Mouse (Mus musculus) embryonic facial prominence, embryonic 13.5 days (tissue): ENCODE results near the gene Dppa3. TPM values are rescaled to one million over a fixed set of nuclear protein-coding genes. Genes with fewer than 3 reads are reported as not detected.

ENCODE experiments used
- ATAC-seq: fragments of 200-750 bp; cut with Nextera tagmentation; 2 replicates; pipeline ENCODE4 v1.8.0; 2017; ENCODE audit warnings: low read depth; ENCODE audit not compliant: insufficient number of reproducible peaks, insufficient read depth, low FRiP score, low TSS enrichment
- H3K27ac ChIP-seq: fragments of 300-500 bp; sonication (generic); 2 replicates; pipeline ENCODE4 v1.5.1; 2015; ENCODE audit warnings: moderate library complexity, mild to moderate bottlenecking, inconsistent platforms
- H3K27me3 ChIP-seq: fragments of 300-500 bp; sonication (generic); 2 replicates; pipeline ENCODE4 v1.6.1; 2015; ENCODE audit warnings: mild to moderate bottlenecking, inconsistent platforms
- H3K36me3 ChIP-seq: fragments of 300-500 bp; sonication (generic); 2 replicates; pipeline ENCODE4 v1.6.1; 2015; ENCODE audit warnings: mild to moderate bottlenecking, inconsistent platforms
- H3K4me1 ChIP-seq: fragments of 300-500 bp; sonication (generic); 2 replicates; pipeline ENCODE4 v1.6.1; 2015; ENCODE audit warnings: inconsistent platforms
- H3K4me2 ChIP-seq: fragments of 300-500 bp; sonication (generic); 2 replicates; pipeline ENCODE4 v1.6.1; 2015; ENCODE audit warnings: moderate library complexity, mild to moderate bottlenecking, inconsistent platforms
- H3K4me3 ChIP-seq: fragments of 300-500 bp; sonication (generic); 2 replicates; pipeline ENCODE4 v1.5.1; 2015; ENCODE audit warnings: mild to moderate bottlenecking, inconsistent platforms
- H3K9ac ChIP-seq: fragments of 300-500 bp; sonication (generic); 2 replicates; pipeline ENCODE4 v1.6.1; 2015; ENCODE audit warnings: mild to moderate bottlenecking, inconsistent platforms
- H3K9me3 ChIP-seq: fragments of 300-500 bp; sonication (generic); 2 replicates; pipeline ENCODE4 v1.6.1; 2016; ENCODE audit warnings: inconsistent platforms
- WGBS: fragments of 180-500 bp; shearing (Covaris S2); methylation state at CpG from one replicate; pipeline ENCODE4 v1.1.7; 2015; ENCODE audit warnings: mixed read lengths; 5-methylcytosine and 5-hydroxymethylcytosine counted together
- polyA plus RNA-seq: library from polyadenylated mRNA; unstranded; fragments of >200 nt; fragmentation: Nextera tagmentation; extraction: Ambion mirVana; gene quantifications from 2 replicates; pipeline ENCODE4 v1.2.1, GENCODE M21; 2015

Gene Dppa3
- polyA plus RNA-seq, 1 experiment from 2014 or later, result not detected

- 34% methylated on average over 10 of the region's 10 CpGs for WGBS
- H3K36me3 ChIP-seq, result no peaks in the 10 kb centered on the region
- 0 out of 2 replicates have a peak overlapping the region, but pooled peaks have one; percentile 52 for H3K9ac ChIP-seq
- no peaks in the 10 kb centered on the region for H3K9me3 ChIP-seq
- no peaks in the 10 kb centered on the region for H3K4me1 ChIP-seq
- 0 out of 2 replicates have a peak, but pooled peaks cover 5% of the 10 kb centered on the region for H3K27me3 ChIP-seq
- no peak overlapping the region for H3K27ac ChIP-seq
- no peak for ATAC-seq
- peak overlapping the region; percentile 46 for H3K4me3 ChIP-seq
- peak overlapping the region; percentile 62 for H3K4me2 ChIP-seq
These were observed 44.0 kb downstream of the Dppa3 start for GRCm38 (mm10) chr6:122670201-122670551.

GRCm38 (mm10) chr6:122670841-122671240 lies 44.6 kb downstream of the Dppa3 start:
- Histone ChIP-seq H3K9me3 (no peaks in the 10 kb centered on the region), H3K27ac (no peak overlapping the region), H3K9ac (no peak overlapping the region), H3K4me3 (no peak overlapping the region), H3K36me3 (no peaks in the 10 kb centered on the region), H3K4me2 (no peak overlapping the region), H3K27me3 (0 out of 2 replicates have a peak, but pooled peaks cover 5% of the 10 kb centered on the region), H3K4me1 (no peaks in the 10 kb centered on the region)
- no peak for ATAC-seq
- WGBS, result 90% methylated on average over 4 of the region's 4 CpGs

- Histone ChIP-seq H3K27ac (no peak overlapping the region), H3K4me2 (no peak overlapping the region), H3K4me1 (no peaks in the 10 kb centered on the region), H3K27me3 (no peaks in the 10 kb centered on the region), H3K4me3 (no peak overlapping the region), H3K9ac (no peak overlapping the region), H3K9me3 (no peaks in the 10 kb centered on the region), H3K36me3 (no peaks in the 10 kb centered on the region)
- 51% methylated on average over 8 of the region's 8 CpGs for WGBS
- ATAC-seq, result no peak
These were observed 46.5 kb downstream of the Dppa3 start for GRCm38 (mm10) chr6:122672746-122673145.

Other genes with a start within 250 kb of the Dppa3 start
- 27.6 and 32.4 TPM in 2 replicates for gene Rimklb, start 127.6 kb upstream of the Dppa3 start, polyA plus RNA-seq
- 1.7 and 2.0 TPM in 2 replicates for gene Mfap5, start 120.6 kb upstream of the Dppa3 start, polyA plus RNA-seq
- gene Aicda, start 72.6 kb upstream of the Dppa3 start, polyA plus RNA-seq, result 0.11 TPM in 1 of 2 replicates, not detected in the other
- 2.5 and 3.2 TPM in 2 replicates for gene Apobec1, start 24.0 kb upstream of the Dppa3 start, polyA plus RNA-seq
- gene Gdf3, start 16.3 kb upstream of the Dppa3 start, polyA plus RNA-seq, result 0.17 TPM in 1 of 2 replicates, not detected in the other
- 0.27 and 0.51 TPM in 2 replicates for gene Nanog, start 81.1 kb downstream of the Dppa3 start, polyA plus RNA-seq
- gene Slc2a3, start 175.2 kb downstream of the Dppa3 start, polyA plus RNA-seq, result 37.0 and 38.4 TPM in 2 replicates
- gene Foxj2, start 193.5 kb downstream of the Dppa3 start, polyA plus RNA-seq, result 6.2 and 6.8 TPM in 2 replicates
- gene C3ar1, start 229.8 kb downstream of the Dppa3 start, polyA plus RNA-seq, result 2.3 and 3.2 TPM in 2 replicates
- 57.0 and 65.2 TPM in 2 replicates for gene Necap1, start 248.1 kb downstream of the Dppa3 start, polyA plus RNA-seq